Mouse (Mus musculus): ENCODE data around the gene Usp29. TPM values are rescaled to one million over a fixed set of nuclear protein-coding genes. Genes with fewer than 3 reads are reported as not detected.
A peak's percentile ranks its signal among the peaks of the same experiment; 100 is the strongest.

Gene Usp29
- polyA plus RNA-seq, 1 experiment from 2014 or later: 3.5 TPM

GRCm38 (mm10) chr7:6728263-6728931 is 2.0 kb upstream of the Usp29 start:
- peaks cover 26% of the 10 kb centered on the region for H3K9me3 ChIP-seq (ENCODE audit: control insufficient read depth, low read length)
- peak; percentile 85 for ATAC-seq
- H3K27ac ChIP-seq (ENCODE audit: low read length): peak overlapping the region; percentile 92
- H3K27me3 ChIP-seq (replicated peaks; ENCODE audit: control insufficient read depth, insufficient read depth, low read length): no peaks in the 10 kb centered on the region
- 40% methylated on average over 19 of the region's 19 CpGs for WGBS
- peak overlapping the region; percentile 59 for H3K4me3 ChIP-seq (ENCODE audit: low read length)
- no peaks in the 10 kb centered on the region for H3K36me3 ChIP-seq (ENCODE audit: control insufficient read depth, insufficient read depth, low read length)
- H3K4me1 ChIP-seq (ENCODE audit: control insufficient read depth, insufficient read depth, low read length): no peaks in the 10 kb centered on the region
- H3K4me2 ChIP-seq (ENCODE audit: low read depth, low read length): peak overlapping the region; percentile 47
- peak overlapping the region; percentile 38; the same call in 1 of the 2 replicates for H3K9ac ChIP-seq (ENCODE audit: low read depth, low read length)

GRCm38 (mm10) chr7:6729061-6729817 is 1.1 kb upstream of the Usp29 start:
- H3K9me3 ChIP-seq (ENCODE audit: control insufficient read depth, low read length): peaks cover 26% of the 10 kb centered on the region
- H3K4me3 ChIP-seq (ENCODE audit: low read length): peak overlapping the region; percentile 59
- H3K4me2 ChIP-seq (ENCODE audit: low read depth, low read length): peak overlapping the region; percentile 58
- peak overlapping the region; percentile 71 for H3K9ac ChIP-seq (ENCODE audit: low read depth, low read length)
- no peaks in the 10 kb centered on the region for H3K4me1 ChIP-seq (ENCODE audit: control insufficient read depth, insufficient read depth, low read length)
- WGBS: 52% methylated on average over 37 of the region's 37 CpGs
- no peaks in the 10 kb centered on the region for H3K27me3 ChIP-seq (replicated peaks; ENCODE audit: control insufficient read depth, insufficient read depth, low read length)
- no peaks in the 10 kb centered on the region for H3K36me3 ChIP-seq (ENCODE audit: control insufficient read depth, insufficient read depth, low read length)
- peak; percentile 37 for ATAC-seq
- peak overlapping the region; percentile 92 for H3K27ac ChIP-seq (ENCODE audit: low read length)

- Histone ChIP-seq H3K9me3 (ENCODE audit: control insufficient read depth, low read length) (peaks cover 26% of the 10 kb centered on the region), H3K27ac (ENCODE audit: low read length) (no peak overlapping the region), H3K4me2 (ENCODE audit: low read depth, low read length) (peak overlapping the region; percentile 58), H3K4me1 (ENCODE audit: control insufficient read depth, insufficient read depth, low read length) (no peaks in the 10 kb centered on the region), H3K36me3 (ENCODE audit: control insufficient read depth, insufficient read depth, low read length) (no peaks in the 10 kb centered on the region), H3K27me3 (replicated peaks; ENCODE audit: control insufficient read depth, insufficient read depth, low read length) (no peaks in the 10 kb centered on the region), H3K9ac (ENCODE audit: low read depth, low read length) (peak overlapping the region; percentile 60; the same call in 1 of the 2 replicates), H3K4me3 (ENCODE audit: low read length) (peak overlapping the region; percentile 59)
- WGBS: 52% methylated on average over 15 of the region's 15 CpGs
- ATAC-seq: no peak
Measured at GRCm38 (mm10) chr7:6730801-6731200, 423 bp downstream of the Usp29 start.

GRCm38 (mm10) chr7:6731373-6731772 is 995 bp downstream of the Usp29 start:
- H3K4me2 ChIP-seq (ENCODE audit: low read depth, low read length): 0 out of 2 replicates have a peak overlapping the region, but pooled peaks have one; percentile 58
- H3K27ac ChIP-seq (ENCODE audit: low read length): no peak overlapping the region
- 53% methylated on average over 3 of the region's 3 CpGs for WGBS
- H3K9me3 ChIP-seq (ENCODE audit: control insufficient read depth, low read length): peaks cover 26% of the 10 kb centered on the region
- no peaks in the 10 kb centered on the region for H3K27me3 ChIP-seq (replicated peaks; ENCODE audit: control insufficient read depth, insufficient read depth, low read length)
- no peaks in the 10 kb centered on the region for H3K36me3 ChIP-seq (ENCODE audit: control insufficient read depth, insufficient read depth, low read length)
- no peak for ATAC-seq
- no peak overlapping the region for H3K9ac ChIP-seq (ENCODE audit: low read depth, low read length)
- H3K4me3 ChIP-seq (ENCODE audit: low read length): no peak overlapping the region; the same call in 1 of the 2 replicates
- no peaks in the 10 kb centered on the region for H3K4me1 ChIP-seq (ENCODE audit: control insufficient read depth, insufficient read depth, low read length)

GRCm38 (mm10) chr7:6731930-6732329 is 1.6 kb downstream of the Usp29 start:
- WGBS: 48% methylated on average over 4 of the region's 4 CpGs
- Histone ChIP-seq H3K9ac (ENCODE audit: low read depth, low read length) (no peak overlapping the region), H3K4me1 (ENCODE audit: control insufficient read depth, insufficient read depth, low read length) (no peaks in the 10 kb centered on the region), H3K9me3 (ENCODE audit: control insufficient read depth, low read length) (peaks cover 26% of the 10 kb centered on the region), H3K27me3 (replicated peaks; ENCODE audit: control insufficient read depth, insufficient read depth, low read length) (no peaks in the 10 kb centered on the region), H3K4me2 (ENCODE audit: low read depth, low read length) (peak overlapping the region; percentile 37; the same call in 1 of the 2 replicates), H3K27ac (ENCODE audit: low read length) (no peak overlapping the region), H3K36me3 (ENCODE audit: control insufficient read depth, insufficient read depth, low read length) (no peaks in the 10 kb centered on the region), H3K4me3 (ENCODE audit: low read length) (peak overlapping the region; percentile 29)
- ATAC-seq: no peak

- H3K27me3 ChIP-seq (replicated peaks; ENCODE audit: control insufficient read depth, insufficient read depth, low read length): no peaks in the 10 kb centered on the region
- H3K27ac ChIP-seq (ENCODE audit: low read length): no peak overlapping the region
- no peaks in the 10 kb centered on the region for H3K36me3 ChIP-seq (ENCODE audit: control insufficient read depth, insufficient read depth, low read length)
- H3K9ac ChIP-seq (ENCODE audit: low read depth, low read length): no peak overlapping the region
- no peak overlapping the region for H3K4me2 ChIP-seq (ENCODE audit: low read depth, low read length)
- no peak overlapping the region for H3K4me3 ChIP-seq (ENCODE audit: low read length)
- 79% methylated on average over 1 of the region's 1 CpGs for WGBS
- no peaks in the 10 kb centered on the region for H3K9me3 ChIP-seq (ENCODE audit: control insufficient read depth, low read length)
- ATAC-seq: no peak
- no peaks in the 10 kb centered on the region for H3K4me1 ChIP-seq (ENCODE audit: control insufficient read depth, insufficient read depth, low read length)
Measured at GRCm38 (mm10) chr7:6736060-6736459, 5.7 kb downstream of the Usp29 start.

GRCm38 (mm10) chr7:6744281-6744904 is 14.0 kb downstream of the Usp29 start:
- no peak overlapping the region for H3K4me2 ChIP-seq (ENCODE audit: low read depth, low read length)
- H3K9me3 ChIP-seq (ENCODE audit: control insufficient read depth, low read length): no peaks in the 10 kb centered on the region
- H3K4me3 ChIP-seq (ENCODE audit: low read length): no peak overlapping the region
- H3K27me3 ChIP-seq (replicated peaks; ENCODE audit: control insufficient read depth, insufficient read depth, low read length): no peaks in the 10 kb centered on the region
- 43% methylated on average over 10 of the region's 10 CpGs for WGBS
- peaks cover 5% of the 10 kb centered on the region; the same call in 1 of the 2 replicates for H3K4me1 ChIP-seq (ENCODE audit: control insufficient read depth, insufficient read depth, low read length)
- no peak overlapping the region for H3K9ac ChIP-seq (ENCODE audit: low read depth, low read length)
- peak overlapping the region; percentile 0; the same call in 1 of the 2 replicates for H3K27ac ChIP-seq (ENCODE audit: low read length)
- H3K36me3 ChIP-seq (ENCODE audit: control insufficient read depth, insufficient read depth, low read length): no peaks in the 10 kb centered on the region
- ATAC-seq: peak; percentile 93

GRCm38 (mm10) chr7:6749196-6749595 is 18.8 kb downstream of the Usp29 start:
- Histone ChIP-seq H3K27me3 (replicated peaks; ENCODE audit: control insufficient read depth, insufficient read depth, low read length) (no peaks in the 10 kb centered on the region), H3K9ac (ENCODE audit: low read depth, low read length) (no peak overlapping the region), H3K9me3 (ENCODE audit: control insufficient read depth, low read length) (no peaks in the 10 kb centered on the region), H3K36me3 (ENCODE audit: control insufficient read depth, insufficient read depth, low read length) (no peaks in the 10 kb centered on the region), H3K4me2 (ENCODE audit: low read depth, low read length) (no peak overlapping the region), H3K4me3 (ENCODE audit: low read length) (no peak overlapping the region), H3K4me1 (ENCODE audit: control insufficient read depth, insufficient read depth, low read length) (peaks cover 2% of the 10 kb centered on the region; the same call in 1 of the 2 replicates), H3K27ac (ENCODE audit: low read length) (no peak overlapping the region)
- ATAC-seq: no peak
- 72% methylated on average over 7 of the region's 7 CpGs for WGBS

- Histone ChIP-seq H3K4me1 (ENCODE audit: control insufficient read depth, insufficient read depth, low read length) (no peaks in the 10 kb centered on the region; the same call in 1 of the 2 replicates), H3K9me3 (ENCODE audit: control insufficient read depth, low read length) (no peaks in the 10 kb centered on the region), H3K36me3 (ENCODE audit: control insufficient read depth, insufficient read depth, low read length) (no peaks in the 10 kb centered on the region), H3K9ac (ENCODE audit: low read depth, low read length) (no peak overlapping the region), H3K27ac (ENCODE audit: low read length) (no peak overlapping the region; the same call in 1 of the 2 replicates), H3K27me3 (replicated peaks; ENCODE audit: control insufficient read depth, insufficient read depth, low read length) (no peaks in the 10 kb centered on the region), H3K4me3 (ENCODE audit: low read length) (no peak overlapping the region), H3K4me2 (ENCODE audit: low read depth, low read length) (no peak overlapping the region)
- WGBS: 20% methylated on average over 4 of the region's 4 CpGs
- no peak for ATAC-seq
Measured at GRCm38 (mm10) chr7:6753440-6753839, 23.1 kb downstream of the Usp29 start.

Data from intestine, embryonic 16.5 days (tissue).